Mouse (Mus musculus): ENCODE results near the gene Tiam1.

DNA sequence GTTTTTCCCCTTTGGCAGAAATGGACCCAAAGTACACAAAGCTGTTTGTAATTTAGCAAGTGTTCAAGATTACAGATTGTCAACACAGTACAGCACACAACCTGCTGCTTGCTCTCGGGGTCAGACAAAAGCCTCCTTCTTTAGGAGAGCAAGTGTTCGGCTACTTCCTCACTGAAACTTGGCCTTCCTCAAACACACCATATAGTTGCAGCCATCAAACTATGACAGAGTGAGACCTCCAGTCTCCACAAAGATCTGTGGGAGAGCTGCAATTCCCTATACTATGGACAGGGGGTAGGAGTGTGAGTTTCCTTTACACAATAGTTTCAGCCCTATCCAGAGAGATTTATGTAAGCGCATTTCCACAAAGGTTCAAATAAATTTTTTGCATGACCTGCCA, 278.9 kb downstream of the Tiam1 start:
- no peak for TF ChIP-seq CTCF (IDR thresholded peaks at IDR 0.05; ENCODE audit: low read depth, low read length)
- no peak for TF ChIP-seq POLR2A (IDR thresholded peaks at IDR 0.05; ENCODE audit: extremely low read depth, insufficient read depth, low read length)
